Mouse (Mus musculus): ENCODE data around the gene Clec2d.
"Not testable (repeated sequence)": the region's sequence is repeated elsewhere in the genome, so short reads cannot be mapped to it uniquely, and the experiment has no call there.

Clec2d gene

GRCm38 (mm10) chr6:129180403-129181169, at the start of gene Clec2d:
Clec2d (plus strand) TSS chr6:129180615.
- DNase-seq (ENCODE audit: low spot score): peak; percentile 26

DNA sequence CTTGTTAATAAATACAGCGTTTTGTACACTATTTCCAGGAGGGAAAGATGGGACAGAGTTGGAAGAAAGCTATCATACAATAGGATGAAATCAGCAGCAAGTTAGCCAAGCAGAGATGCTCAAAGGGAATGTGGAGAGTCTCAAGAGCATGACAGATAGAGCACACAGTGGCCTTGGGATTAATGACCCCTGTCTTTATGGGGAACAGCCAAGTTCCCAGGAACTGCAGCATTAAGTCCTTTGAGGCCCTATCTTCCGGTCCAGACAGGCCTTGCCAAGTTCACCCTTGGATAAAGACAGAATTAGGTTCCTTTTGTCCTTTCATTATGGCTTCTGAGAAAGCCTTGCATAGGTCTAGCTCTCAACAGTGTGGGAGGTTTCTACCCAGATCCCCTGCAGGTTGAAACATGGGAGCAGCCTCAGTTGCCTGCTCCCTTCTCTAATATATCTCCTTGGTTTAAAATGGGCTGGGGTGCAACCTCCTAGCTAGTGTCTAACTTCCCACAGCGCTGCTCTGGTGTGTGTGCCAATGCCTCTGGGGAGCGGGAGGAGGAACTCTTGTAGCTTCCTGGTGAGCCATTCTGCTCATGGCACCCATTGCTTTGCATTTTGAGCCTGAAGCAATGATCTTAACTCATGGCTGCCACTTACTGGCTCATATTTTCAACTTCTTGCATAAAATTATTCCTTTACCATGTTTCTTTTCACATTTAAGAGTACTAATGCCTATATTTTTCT, 47.6 kb upstream of the Clec2d start:
- no peak for DNase-seq (ENCODE audit: low spot score)

DNA sequence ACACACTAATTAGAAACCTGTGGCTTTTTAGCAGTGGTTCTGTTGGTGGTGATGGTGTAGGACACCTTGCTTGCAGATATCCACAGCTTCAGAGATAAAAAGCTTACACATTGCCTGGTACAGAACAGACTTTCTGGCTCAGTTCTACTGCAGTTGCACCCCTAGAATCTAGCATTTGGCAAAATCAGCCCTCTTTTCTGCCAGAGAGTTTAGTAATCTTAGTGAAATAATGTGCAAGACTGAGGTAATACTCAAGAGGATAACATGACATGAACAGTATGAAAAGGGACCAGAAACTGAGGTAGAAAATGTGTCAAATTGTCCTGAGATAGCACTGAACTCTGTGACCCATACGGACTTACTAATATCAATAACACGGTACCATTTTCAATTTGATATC, 33.6 kb upstream of the Clec2d start:
- no peak for DNase-seq (ENCODE audit: low spot score)

DNA sequence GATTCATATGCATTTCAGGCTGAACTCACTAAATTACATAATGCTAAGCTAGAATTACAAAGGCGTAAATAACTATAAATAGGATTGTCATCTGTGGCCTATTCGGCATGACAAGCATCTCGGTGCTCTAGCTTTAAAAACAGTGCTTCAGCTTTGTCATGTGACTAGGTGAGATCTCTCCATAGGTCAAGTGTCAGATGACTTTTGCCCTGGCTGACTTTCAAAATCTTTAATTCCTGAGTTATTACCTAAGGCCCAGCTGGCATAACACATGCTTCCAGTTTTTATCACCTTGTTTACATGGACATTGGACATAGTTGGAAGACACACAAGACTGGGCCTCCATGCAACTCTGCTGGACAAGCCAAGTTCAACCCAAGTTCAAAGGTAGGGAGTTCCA, 20.3 kb upstream of the Clec2d start:
- DNase-seq (ENCODE audit: low spot score): no peak

GRCm38 (mm10) chr6:129161136-129161535, 19.3 kb upstream of the Clec2d start:
- DNase-seq (ENCODE audit: low spot score): no peak

- no peak for DNase-seq (ENCODE audit: low spot score)
These were observed 18.5 kb upstream of the Clec2d start for GRCm38 (mm10) chr6:129161951-129162350.

- no peak for DNase-seq (ENCODE audit: low spot score)
These were observed 17.7 kb upstream of the Clec2d start for GRCm38 (mm10) chr6:129162587-129163159.

DNA sequence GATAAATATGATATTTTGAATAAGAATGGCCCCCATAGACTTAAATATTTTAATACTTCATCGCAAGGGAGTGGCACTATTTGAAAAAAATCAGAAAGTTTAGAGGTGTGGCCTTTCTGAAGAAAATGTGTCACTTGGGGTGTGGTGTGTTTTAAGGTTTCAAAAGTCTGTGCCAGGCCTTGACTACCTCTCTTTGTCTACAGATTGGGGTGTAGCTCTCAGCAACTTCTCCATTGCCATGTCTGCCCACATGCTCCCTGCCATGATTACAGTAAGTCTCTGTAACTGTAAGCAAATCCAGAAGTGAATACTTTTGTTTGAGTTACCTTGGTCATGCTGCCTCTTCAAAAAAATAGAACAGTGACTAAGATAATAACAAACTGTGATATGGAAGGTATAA, 16.8 kb upstream of the Clec2d start:
- no peak for DNase-seq (ENCODE audit: low spot score)

DNA sequence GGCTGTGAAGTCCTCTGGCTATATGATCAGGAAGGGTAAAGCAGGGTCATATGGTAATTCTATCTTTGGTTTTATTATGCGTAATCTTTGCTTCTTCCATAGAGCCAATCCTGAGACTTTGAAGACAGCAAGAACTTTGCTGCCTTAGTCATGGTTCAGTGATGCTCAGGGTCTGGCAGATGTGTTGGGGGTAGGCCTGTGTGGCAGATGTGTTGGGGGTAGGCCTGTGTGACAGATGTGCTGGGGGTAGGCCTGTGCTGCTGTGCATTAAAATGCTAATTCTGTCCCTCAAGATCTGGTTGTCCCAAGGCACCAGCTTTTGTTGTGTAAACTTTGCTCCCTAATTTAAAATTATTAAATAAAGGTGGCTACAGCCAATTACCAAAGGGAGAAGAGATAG, 9.5 kb upstream of the Clec2d start:
- DNase-seq (ENCODE audit: low spot score): no peak

DNA sequence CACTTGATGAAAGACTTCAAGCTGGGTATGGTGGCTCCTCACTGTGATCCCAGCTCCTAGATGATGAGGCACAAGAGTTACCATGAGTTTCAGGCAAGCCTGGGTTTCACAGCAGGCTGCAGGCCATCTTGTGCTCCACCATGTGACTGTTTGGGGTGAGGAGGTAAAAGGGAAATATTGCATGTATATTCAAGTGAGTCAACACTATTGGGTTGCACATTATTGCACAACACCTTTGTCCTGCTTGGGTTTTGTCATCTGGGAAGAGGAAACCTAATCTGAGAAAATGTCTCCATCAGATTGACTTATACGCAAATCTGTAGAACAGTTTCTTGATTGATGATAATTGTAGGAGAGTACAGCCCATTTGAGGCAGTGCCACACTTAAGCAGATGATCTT, 8.7 kb upstream of the Clec2d start:
- no peak for DNase-seq (ENCODE audit: low spot score)

- DNase-seq (ENCODE audit: low spot score): no peak
These were observed 5.6 kb upstream of the Clec2d start for GRCm38 (mm10) chr6:129174836-129175235.

DNA sequence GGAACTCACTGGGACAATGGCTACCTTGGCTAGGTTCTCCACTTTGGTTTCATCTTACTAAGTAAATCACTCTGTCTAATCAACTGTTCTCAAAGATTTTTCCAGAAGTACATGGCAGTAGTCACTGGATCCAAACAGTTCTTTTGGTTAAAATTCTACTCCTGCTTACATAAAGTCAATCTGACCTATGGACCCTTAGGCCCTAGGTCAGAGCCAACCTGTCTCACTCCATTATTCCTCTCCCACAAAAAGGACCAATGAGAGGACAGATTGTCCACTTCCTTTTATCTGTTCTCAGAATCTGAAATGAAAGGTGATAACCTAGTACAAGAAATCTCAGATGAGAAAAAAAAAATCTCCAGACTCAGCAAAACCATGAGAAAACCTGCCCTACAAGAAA, 4.8 kb upstream of the Clec2d start:
- no peak for DNase-seq (ENCODE audit: low spot score)

- no peak for DNase-seq (ENCODE audit: low spot score)
These were observed 3.8 kb upstream of the Clec2d start for GRCm38 (mm10) chr6:129176621-129177020.

DNA sequence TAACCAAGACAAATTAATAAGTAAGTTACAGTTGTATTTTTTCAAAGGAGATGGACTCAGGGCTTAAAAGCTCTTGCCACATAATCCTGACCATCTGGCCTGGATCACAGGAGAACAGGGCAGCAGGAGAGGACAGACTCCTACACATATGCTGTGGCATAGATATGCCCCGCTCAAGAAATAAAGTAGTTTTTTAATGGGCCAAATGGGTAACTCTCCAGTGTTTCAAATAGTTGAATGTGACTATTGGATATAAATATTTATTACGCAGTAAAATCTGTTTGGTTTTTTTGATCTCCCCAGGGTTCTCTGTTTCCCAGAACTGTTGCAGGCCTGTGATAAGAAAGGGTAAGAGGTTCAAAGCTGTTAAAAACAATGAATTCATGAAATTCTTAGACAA, 1.1 kb upstream of the Clec2d start:
- no peak for DNase-seq (ENCODE audit: low spot score)

- DNase-seq (ENCODE audit: low spot score): not testable (repeated sequence)
These were observed 584 bp upstream of the Clec2d start for GRCm38 (mm10) chr6:129179831-129180230.

DNA sequence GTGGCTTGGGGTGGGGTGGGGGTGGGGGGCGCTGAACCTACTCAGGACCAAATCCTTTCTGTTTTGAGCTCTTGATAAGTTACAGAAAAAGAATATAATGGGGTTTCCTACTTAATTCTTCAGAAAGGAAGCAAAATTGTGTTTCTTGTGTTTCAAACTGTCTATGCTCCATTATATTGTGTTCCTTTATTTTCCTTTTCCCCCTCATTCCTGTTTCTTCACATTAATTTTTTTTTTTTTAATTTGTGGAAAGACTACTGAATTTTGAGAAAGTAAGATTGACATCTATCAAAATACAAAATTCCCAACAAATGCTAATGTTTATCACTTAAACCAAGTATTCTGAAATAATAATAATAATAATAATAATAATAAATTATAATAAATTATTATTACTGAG, 834 bp downstream of the Clec2d start:
- no peak for DNase-seq (ENCODE audit: low spot score)

- DNase-seq (ENCODE audit: low spot score): no peak
These were observed 1.3 kb downstream of the Clec2d start for GRCm38 (mm10) chr6:129181683-129182082.

- no peak for DNase-seq (ENCODE audit: low spot score)
These were observed 2.1 kb downstream of the Clec2d start for GRCm38 (mm10) chr6:129182518-129182917.

DNA sequence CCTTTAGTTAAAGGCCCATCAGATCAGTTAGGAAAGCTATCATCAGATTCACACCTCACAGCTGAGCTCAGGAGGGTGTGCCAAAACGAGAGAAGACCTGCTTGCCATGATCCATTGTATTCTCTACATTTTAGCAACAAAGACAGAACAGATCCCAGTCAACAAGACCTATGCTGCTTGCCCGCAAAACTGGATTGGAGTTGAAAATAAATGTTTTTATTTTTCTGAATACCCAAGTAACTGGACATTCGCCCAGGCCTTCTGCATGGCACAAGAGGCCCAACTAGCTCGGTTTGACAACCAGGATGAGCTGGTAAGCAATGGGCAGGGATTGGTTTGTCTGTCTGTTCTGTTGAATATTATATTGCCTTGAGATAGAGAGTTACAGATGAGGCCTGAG, 3.6 kb downstream of the Clec2d start:
- not testable (repeated sequence) for DNase-seq (ENCODE audit: low spot score)

DNA sequence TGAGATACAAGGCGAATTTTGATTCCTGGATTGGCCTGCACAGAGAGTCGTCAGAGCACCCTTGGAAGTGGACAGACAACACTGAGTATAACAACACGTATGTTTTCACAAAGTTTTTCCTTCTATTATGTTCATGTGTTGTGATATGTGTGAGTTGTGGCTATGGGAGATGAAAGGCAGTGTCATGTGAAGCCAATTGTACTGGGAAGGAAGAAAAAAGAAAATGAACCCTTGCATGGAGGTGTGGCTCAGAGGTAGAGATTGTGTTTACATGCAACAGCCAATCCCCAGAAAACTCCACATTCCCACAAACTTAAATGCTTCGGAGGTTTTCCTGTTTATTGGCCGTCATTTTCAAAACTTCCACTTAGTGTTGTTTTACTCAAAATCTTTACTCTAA, 4.4 kb downstream of the Clec2d start:
- no peak for DNase-seq (ENCODE audit: low spot score)

GRCm38 (mm10) chr6:129186022-129186421, 5.6 kb downstream of the Clec2d start:
- no peak for DNase-seq (ENCODE audit: low spot score)

- DNase-seq (ENCODE audit: low spot score): no peak
These were observed 6.2 kb downstream of the Clec2d start for GRCm38 (mm10) chr6:129186457-129187199.

Measured in layer of hippocampus, adult 9-10 months (tissue).